Mouse (Mus musculus): ENCODE measurements around the gene Ttc28.
"Not testable (repeated sequence)": the region's sequence is repeated elsewhere in the genome, so short reads cannot be mapped to it uniquely, and the experiment has no call there.

The Ttc28 gene

GRCm38 (mm10) chr5:110879584-110880374 is at the start of gene Ttc28:
Ttc28 (plus strand) TSS chr5:110879803.
- in situ Hi-C loops (cut with MboI) = no loop called here

- in situ Hi-C loops (cut with MboI) = no loop called here
Observed at GRCm38 (mm10) chr5:110831036-110831720, 48.4 kb upstream of the Ttc28 start.

DNA sequence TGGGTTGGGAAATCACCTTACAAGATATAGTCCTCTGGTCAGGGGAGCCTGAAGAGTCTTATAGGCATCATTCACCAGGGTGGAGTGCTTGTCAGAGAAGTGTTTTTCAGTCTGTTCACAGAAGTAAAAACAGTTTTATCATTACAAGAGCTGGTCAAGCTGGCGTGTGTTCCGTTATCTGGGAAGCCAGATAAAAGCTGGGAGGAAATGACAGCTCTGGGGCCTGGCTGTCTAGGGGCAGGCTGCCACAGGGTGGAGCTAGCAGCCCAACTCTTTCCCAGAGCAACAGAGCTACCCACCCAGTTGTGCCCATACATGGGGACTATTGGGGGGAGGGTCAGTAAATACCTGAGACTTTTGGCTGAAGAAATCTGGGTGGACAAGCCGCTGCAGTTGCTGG is 43.6 kb upstream of the Ttc28 start:
- in situ Hi-C loops (cut with MboI) = no loop called here

- in situ Hi-C loops (cut with MboI) = not testable (repeated sequence)
Observed at GRCm38 (mm10) chr5:110838016-110838415, 41.6 kb upstream of the Ttc28 start.

DNA sequence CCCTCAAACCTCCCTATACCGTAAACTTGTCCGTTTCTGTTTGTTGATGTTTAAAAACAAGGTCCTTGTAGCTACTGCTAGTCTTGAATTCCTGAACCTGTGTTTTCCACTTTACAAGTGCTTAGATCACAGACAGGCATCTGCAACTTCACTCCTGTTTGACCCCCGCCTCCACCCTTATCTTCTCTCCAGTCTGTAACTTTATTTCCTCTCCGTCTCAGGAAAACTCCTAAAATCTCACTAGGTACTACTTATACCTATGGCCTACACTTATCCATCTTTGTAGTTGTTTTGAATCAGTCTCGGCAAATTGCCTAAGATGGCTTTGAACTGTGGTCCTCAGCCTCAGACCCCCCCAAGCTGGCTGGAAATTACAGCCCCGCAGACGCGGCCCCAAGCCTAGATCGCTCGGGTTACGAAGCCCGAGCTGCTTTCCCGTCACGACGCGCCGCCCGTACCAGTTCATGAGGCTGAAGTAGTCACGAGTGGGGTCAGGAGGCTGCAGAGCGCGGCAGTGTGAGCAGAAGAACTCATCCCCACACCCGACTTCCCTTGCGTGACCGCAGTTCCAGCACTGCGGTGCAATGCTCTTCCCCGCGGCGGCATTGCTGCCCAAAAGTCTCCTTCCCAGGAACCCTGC is 40.4 kb upstream of the Ttc28 start:
- in situ Hi-C loops (cut with MboI) = no loop called here

- in situ Hi-C loops (cut with MboI) = no loop called here
Observed at GRCm38 (mm10) chr5:110839678-110840365, 39.8 kb upstream of the Ttc28 start, which contains the start of the genes Hscb and Chek2. Hscb (minus strand) TSS chr5:110839777. Chek2 (plus strand) TSS chr5:110839979.

DNA sequence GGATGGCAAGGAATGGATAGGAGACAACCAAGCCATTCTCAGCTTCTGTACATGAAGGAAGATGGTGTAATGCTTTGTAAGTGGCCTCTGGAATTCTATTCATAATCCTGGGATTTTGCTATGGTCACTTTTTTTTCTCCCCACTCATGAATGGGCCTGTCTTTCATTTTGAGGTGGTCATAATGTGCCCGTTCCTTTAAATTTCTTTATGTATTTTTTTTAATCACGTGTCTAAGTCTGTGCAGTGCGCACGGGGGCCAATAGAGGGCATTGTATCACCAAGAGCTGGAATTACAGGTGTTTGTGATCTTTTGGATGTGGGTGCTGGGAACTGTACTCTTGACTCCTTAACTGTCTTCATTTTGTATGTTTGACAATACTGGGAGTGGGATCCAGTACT is 39.1 kb upstream of the Ttc28 start:
- in situ Hi-C loops (cut with MboI) = no loop called here

DNA sequence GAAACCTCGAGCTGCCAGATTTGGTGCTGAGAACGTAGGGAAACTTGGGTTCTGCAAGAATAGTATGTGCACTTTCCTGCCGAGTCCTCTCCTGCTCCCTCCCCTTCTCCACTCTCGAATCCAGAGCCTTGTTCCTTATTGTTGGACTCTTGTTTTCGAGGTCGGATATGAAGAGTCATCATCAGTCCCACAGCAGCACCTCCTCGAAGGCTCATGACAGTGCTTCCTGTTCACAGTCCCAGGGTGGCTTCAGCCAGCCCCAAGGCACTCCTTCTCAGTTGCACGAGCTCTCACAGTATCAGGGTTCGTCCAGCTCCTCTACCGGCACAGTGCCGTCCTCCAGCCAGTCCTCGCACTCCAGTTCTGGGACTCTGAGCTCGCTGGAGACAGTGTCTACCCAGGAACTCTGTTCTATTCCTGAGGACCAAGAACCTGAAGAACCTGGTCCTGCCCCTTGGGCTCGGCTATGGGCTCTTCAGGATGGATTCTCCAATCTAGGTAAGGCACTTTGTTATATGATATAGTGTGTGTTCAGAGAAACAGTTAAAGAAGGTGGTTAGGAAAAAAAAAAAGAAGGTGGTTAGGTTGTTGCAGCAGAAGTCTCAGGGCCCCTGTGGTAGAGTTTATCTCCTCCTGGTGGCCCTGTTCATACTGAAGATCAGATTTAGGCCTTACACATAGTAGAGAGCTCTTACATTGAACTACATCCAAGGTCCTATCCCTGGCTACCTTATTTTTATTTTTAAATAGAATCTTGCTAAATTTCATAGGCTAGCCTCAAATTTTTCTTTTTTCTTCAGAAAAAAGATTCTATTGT is 38.3 kb upstream of the Ttc28 start:
- in situ Hi-C loops (cut with MboI) = no loop called here

DNA sequence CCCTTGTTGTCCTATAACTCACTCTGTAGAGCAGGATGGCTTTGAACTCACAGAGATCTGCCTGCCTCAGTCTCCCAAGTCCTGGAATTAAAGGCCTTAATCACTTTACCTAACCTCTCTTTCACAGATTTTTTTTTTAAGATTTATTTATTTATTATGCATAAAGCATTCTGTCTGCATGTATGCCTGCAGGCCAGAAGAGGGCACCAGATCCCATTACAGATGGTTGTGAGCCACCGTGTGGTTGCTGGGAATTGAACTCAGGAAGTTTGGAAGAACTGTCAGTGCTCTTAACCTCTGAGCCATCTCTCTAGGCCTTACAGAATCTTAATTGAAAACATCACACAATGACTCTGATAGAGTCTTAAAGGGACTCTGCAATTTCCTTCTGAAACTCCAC is 26.6 kb upstream of the Ttc28 start:
- in situ Hi-C loops (cut with MboI) = no loop called here

- in situ Hi-C loops (cut with MboI) = no loop called here
Observed at GRCm38 (mm10) chr5:110857091-110857490, 22.5 kb upstream of the Ttc28 start.

DNA sequence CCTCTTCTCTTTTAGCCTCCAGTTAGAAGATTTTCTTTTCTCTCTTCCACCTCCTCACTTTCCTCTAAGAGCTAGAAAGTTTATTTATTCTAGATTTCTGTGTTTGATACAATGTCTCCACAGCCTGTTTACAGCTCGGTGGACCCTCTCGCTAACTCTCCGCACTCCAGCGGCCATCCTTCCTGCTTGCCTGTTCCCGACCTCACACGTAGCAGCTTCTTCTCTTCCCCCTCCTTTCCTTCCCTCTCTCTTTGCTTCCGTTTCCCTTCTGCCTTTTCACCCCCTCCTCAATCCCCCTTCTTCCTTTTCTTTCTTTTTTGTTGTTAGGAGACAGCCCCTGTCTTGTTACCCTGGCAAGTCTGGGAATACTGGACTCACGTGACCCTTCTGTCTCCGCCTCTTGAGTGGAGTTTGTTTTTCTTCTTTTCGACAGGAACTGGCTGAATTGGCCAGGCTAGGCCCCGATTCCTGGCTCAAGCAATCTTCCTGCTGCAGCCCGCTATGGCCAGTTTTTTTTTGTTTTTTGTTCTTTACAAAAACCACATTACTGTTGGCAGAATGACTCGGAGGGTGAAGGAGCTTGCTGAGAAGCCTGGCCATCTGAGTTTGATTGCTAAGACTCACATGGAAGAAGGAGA is 20.5 kb upstream of the Ttc28 start:
- in situ Hi-C loops (cut with MboI) = no loop called here

DNA sequence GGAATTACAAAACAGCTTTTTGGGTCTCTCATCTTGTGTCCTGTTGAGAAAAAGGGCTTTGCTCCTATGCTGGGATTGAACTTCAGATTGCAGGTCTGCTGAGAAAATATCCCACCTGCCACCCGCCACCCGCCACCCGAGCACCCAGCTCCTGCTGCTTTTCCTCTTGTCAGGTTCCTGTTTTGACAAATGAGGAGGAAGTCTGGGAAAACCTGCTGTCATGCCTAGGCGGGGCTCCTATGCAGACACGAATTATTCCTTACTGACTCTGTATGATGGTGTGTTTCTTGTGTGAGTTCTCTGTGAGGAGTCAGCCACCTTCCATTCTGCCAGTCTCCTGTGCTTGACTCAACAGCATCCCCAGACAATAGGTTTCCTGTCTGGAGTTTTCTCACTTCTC is 19.2 kb upstream of the Ttc28 start:
- in situ Hi-C loops (cut with MboI) = no loop called here

DNA sequence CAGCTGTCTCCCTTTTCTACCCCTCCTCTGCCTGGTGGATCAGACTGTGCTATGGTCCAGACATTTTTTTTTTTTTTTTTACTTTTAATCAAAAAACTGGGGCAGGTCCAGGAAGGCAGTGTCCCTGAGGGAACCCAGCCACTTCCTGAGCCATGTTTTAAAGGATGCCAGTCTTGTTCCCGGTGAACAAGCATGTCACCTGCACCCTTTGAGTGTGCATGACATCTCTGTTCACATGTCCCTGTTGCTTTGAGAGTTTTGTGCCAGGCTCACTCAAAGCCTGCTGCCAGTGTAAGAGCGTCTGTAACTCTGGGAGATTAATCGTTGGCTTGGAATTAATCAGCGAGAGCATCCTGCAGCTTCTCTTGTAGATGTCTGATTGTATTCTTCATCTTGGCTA is 11.1 kb upstream of the Ttc28 start:
- in situ Hi-C loops (cut with MboI) = no loop called here

- in situ Hi-C loops (cut with MboI) = no loop called here
Observed at GRCm38 (mm10) chr5:110869242-110869669, 10.3 kb upstream of the Ttc28 start.

DNA sequence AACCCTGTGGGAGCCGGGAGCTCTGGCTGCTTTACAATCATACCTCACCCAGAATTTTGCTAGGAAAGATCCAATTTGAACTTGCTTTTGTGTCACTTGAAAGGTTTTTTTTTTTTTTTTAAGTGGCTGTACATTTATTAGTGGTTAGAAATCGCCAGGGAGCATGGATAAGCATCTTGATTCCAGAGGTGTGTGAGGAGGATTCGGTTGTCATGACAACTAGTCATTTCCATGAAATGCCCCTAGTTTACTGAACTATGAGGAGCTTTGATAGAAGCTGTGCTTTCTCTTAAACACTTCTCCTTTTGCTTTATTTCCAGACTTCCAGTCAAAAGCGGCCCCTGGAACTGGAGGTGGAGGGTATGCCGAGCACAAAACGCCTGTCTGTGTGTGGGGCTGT is 6.4 kb upstream of the Ttc28 start:
- in situ Hi-C loops (cut with MboI) = no loop called here

DNA sequence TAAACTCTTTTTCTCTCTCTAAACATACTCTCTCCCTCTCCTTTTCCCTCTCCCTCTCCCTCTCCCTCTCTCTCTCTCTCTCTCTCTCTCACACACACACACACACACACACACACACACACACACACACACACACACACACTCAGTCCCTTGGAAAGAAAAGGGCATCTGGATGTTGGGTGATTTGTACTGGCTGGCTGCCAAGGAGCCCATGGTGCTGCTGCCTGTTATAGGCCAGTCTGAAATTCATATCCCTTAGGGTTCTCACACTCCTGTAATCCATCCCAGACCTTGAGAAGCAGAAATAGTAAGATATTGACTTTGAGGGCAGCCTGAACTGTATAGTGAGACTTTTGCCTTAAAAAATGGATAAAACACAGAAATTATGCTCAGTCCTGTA is 4.9 kb upstream of the Ttc28 start:
- in situ Hi-C loops (cut with MboI) = no loop called here

DNA sequence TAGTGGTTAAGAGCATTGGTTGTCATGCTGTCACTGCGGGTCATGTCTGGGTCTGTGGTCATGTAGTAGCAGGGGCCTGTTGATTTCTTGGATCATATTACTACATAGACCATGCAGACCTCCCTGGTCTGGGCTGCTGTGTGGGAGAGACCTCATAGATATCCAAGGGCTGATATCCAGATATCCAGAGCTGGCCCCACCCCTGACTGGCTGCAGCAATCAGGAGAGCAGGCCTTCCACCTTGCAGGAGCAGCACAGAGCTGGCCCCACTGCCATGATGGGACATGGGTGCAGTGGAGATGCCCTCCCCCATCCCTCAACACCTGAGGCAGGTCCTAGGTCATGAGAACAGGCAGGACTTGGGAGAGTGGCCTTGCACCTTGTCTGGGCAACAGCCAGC is 4.3 kb upstream of the Ttc28 start:
- in situ Hi-C loops (cut with MboI) = no loop called here

GRCm38 (mm10) chr5:110877666-110878505 is 1.7 kb upstream of the Ttc28 start:
- in situ Hi-C loops (cut with MboI) = no loop called here

DNA sequence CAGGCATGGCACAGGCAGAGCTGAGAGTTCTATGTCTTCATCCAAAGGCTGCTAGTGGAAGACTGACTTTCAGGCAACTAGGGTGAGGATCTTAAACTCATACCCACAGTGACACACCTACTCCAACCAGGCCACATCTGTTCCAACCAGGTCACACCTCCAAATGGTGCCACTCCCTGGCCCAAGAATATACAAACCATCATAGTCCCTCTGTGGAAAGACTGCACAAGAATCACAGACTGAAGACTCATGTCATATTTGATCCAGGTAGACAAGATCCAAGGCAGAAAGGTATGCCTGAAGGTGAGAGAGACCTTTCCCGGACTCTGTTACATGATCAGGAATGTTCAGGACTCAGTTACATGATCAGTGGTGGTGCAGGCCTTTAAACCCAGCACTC is 1.1 kb upstream of the Ttc28 start:
- in situ Hi-C loops (cut with MboI) = not testable (repeated sequence)

GRCm38 (mm10) chr5:110879042-110879441 is 561 bp upstream of the Ttc28 start:
- in situ Hi-C loops (cut with MboI) = no loop called here

Data from mature B cell (primary cell).